Mouse (Mus musculus) cortical plate, adult 2 months (tissue): Measurements from ENCODE around the gene Ctcf.

Experiments
- CTCF ChIP-seq: fragments of 200-500 bp; IDR thresholded peaks from 2 replicates; pipeline ENCODE4 v1.5.1; 2011; ENCODE audit warnings: mild to moderate bottlenecking, control low read depth, low read length; ENCODE audit not compliant: insufficient read depth; ENCODE audit errors: extremely low read depth
- POLR2A ChIP-seq: fragments of 200-500 bp; IDR thresholded peaks from 2 replicates; pipeline ENCODE4 v1.6.1; 2011; ENCODE audit warnings: mild to moderate bottlenecking, low read length, control low read depth; ENCODE audit not compliant: insufficient read depth; ENCODE audit errors: extremely low read depth

- TF ChIP-seq POLR2A (no peak), CTCF (no peak)
Observed at GRCm38 (mm10) chr8:105623679-105624245, 12.6 kb upstream of the Ctcf start.
